Mouse (Mus musculus) ES-E14 (cell line): Measurements from ENCODE around the gene Ccar1. TPM values are rescaled to one million over a fixed set of nuclear protein-coding genes. Genes with fewer than 3 reads are reported as not detected.

ENCODE experiments used
- DNase-seq: peaks from one replicate; pipeline ENCODE4 v3.0.0-alpha.2; 2013; ENCODE audit warnings: low read depth, low spot score
- H3K27ac ChIP-seq: 2 replicates; pipeline ENCODE4 v1.5.1; 2012; ENCODE audit warnings: low read depth, mild to moderate bottlenecking, low read length, moderate library complexity, mixed read lengths; ENCODE audit not compliant: poor library complexity, insufficient read depth, severe bottlenecking
- H3K36me3 ChIP-seq: 2 replicates; pipeline ENCODE4 v1.6.1; 2012; ENCODE audit warnings: mild to moderate bottlenecking, low read length, moderate library complexity, mixed read lengths; ENCODE audit not compliant: control insufficient read depth, poor library complexity, insufficient read depth, severe bottlenecking
- H3K4me1 ChIP-seq, 2 experiments: fragments of 150-350 bp in 1 of 2; sonication (generic) in 1 of 2; 2 replicates each; pipeline ENCODE4 v1.6.1; 2012; ENCODE audit warnings: low read length in 2 of 2, mild to moderate bottlenecking in 1 of 2, mixed read lengths in 1 of 2; ENCODE audit not compliant: control insufficient read depth in 2 of 2, insufficient read depth in 2 of 2, poor library complexity in 1 of 2
- H3K4me3 ChIP-seq, 2 experiments: fragments of 150-350 bp in 1 of 2; sonication (generic) in 1 of 2; 2 replicates each; pipeline ENCODE4 v1.5.1; 2012; ENCODE audit warnings: low read length in 2 of 2, low read depth in 1 of 2, mild to moderate bottlenecking in 1 of 2, mixed read lengths in 1 of 2; ENCODE audit not compliant: insufficient read depth in 1 of 2, poor library complexity in 1 of 2, severe bottlenecking in 1 of 2
- H3K9ac ChIP-seq: 2 replicates; pipeline ENCODE4 v1.6.1; 2012; ENCODE audit warnings: low read depth, mild to moderate bottlenecking, low read length, mixed read lengths; ENCODE audit not compliant: poor library complexity, insufficient read depth, severe bottlenecking
- H3K9me3 ChIP-seq: fragments of 150-350 bp; sonication (generic); 2 replicates; pipeline ENCODE4 v1.6.1; 2012; ENCODE audit warnings: low read depth, mild to moderate bottlenecking, low read length; ENCODE audit not compliant: control insufficient read depth, insufficient read depth
- CHD2 ChIP-seq: IDR thresholded peaks from 2 replicates; pipeline ENCODE4 v1.6.1; 2014; ENCODE audit warnings: mild to moderate bottlenecking, low read depth, low read length, inconsistent platforms
- HCFC1 ChIP-seq: IDR thresholded peaks from 2 replicates; pipeline ENCODE4 v1.6.1; 2012; ENCODE audit warnings: low read length, inconsistent platforms, borderline replicate concordance; ENCODE audit not compliant: insufficient read depth
- MAFK ChIP-seq: IDR thresholded peaks from 2 replicates; pipeline ENCODE4 v1.6.1; 2014; ENCODE audit warnings: mild to moderate bottlenecking, low read depth, low read length, inconsistent platforms; ENCODE audit not compliant: insufficient read depth
- ZC3H11A ChIP-seq: IDR thresholded peaks from 2 replicates; pipeline ENCODE4 v1.6.1; 2012; ENCODE audit warnings: low read depth, mild to moderate bottlenecking, inconsistent platforms, low read length, borderline replicate concordance
- ZNF384 ChIP-seq: IDR thresholded peaks from 2 replicates; pipeline ENCODE4 v1.6.1; 2012; ENCODE audit warnings: low read depth, low read length, inconsistent platforms
- in situ Hi-C, 2 experiments: fragments of 600-800 bp; cut with MboI; formaldehyde crosslinking; loops; one replicate each; pipeline ENCODE4 v1.15.1; 2025; ENCODE audit warnings: low sequenced_read_pairs in 2 of 2, inconsistent platforms in 1 of 2; ENCODE audit not compliant: unreplicated experiment in 2 of 2
- total RNA-seq: library from RNA; depleted of rRNA; stranded (reverse); fragments of 300-350 nt; gene quantifications from 2 replicates; pipeline ENCODE4 v1.2.3, GENCODE M21; 2012

The Ccar1 gene
- total RNA-seq, 1 experiment: 70.9 TPM

- no peak overlapping the region for H3K4me3 ChIP-seq
- H3K9ac ChIP-seq: no peak overlapping the region
- peaks cover 3% of the 10 kb centered on the region; the same call in 1 of the 2 replicates for H3K36me3 ChIP-seq
- TF ChIP-seq CHD2: no peak
- DNase-seq: no peak
- H3K4me1 ChIP-seq: no peaks in the 10 kb centered on the region
- in situ Hi-C loops: no loop called here
- no peaks in the 10 kb centered on the region for H3K9me3 ChIP-seq
- H3K27ac ChIP-seq: no peak overlapping the region; the same call in 1 of the 2 replicates
Measured at GRCm38 (mm10) chr10:62808316-62808715, 16.2 kb upstream of the Ccar1 start.

GRCm38 (mm10) chr10:62804106-62804505 is 12.0 kb upstream of the Ccar1 start:
- H3K4me1 ChIP-seq: no peaks in the 10 kb centered on the region
- H3K9ac ChIP-seq: no peak overlapping the region
- H3K9me3 ChIP-seq: no peaks in the 10 kb centered on the region
- DNase-seq: peak; percentile 34
- no peaks in the 10 kb centered on the region; the same call in 1 of the 2 replicates for H3K36me3 ChIP-seq
- in situ Hi-C loops: no loop called here
- H3K4me3 ChIP-seq: no peak overlapping the region
- TF ChIP-seq ZNF384 (no peak), ZC3H11A (no peak), CHD2 (no peak), HCFC1 (no peak), MAFK (no peak)
- H3K27ac ChIP-seq: no peak overlapping the region

GRCm38 (mm10) chr10:62803296-62803695 is 11.2 kb upstream of the Ccar1 start:
- Histone ChIP-seq H3K27ac (no peak overlapping the region), H3K36me3 (no peaks in the 10 kb centered on the region; the same call in 1 of the 2 replicates), H3K9me3 (no peaks in the 10 kb centered on the region), H3K9ac (no peak overlapping the region), H3K4me3 (no peak overlapping the region), H3K4me1 (no peaks in the 10 kb centered on the region)
- TF ChIP-seq CHD2 (no peak), MAFK (no peak), HCFC1 (no peak), ZC3H11A (no peak), ZNF384 (no peak)
- DNase-seq: no peak
- in situ Hi-C loops: no loop called here

- TF ChIP-seq MAFK: no peak
- no peak overlapping the region for H3K4me3 ChIP-seq
- in situ Hi-C loops: no loop called here
- no peaks in the 10 kb centered on the region for H3K9me3 ChIP-seq
- no peak overlapping the region for H3K27ac ChIP-seq
- peaks cover 0 to 2% of the 10 kb centered on the region in 2 experiments; a peak in 1 of 4 replicates for H3K4me1 ChIP-seq
- peaks cover 3% of the 10 kb centered on the region for H3K36me3 ChIP-seq
- no peak for DNase-seq
- H3K9ac ChIP-seq: no peak overlapping the region
Measured at GRCm38 (mm10) chr10:62794221-62794620, 2.1 kb upstream of the Ccar1 start.

- H3K36me3 ChIP-seq: peaks cover 11% of the 10 kb centered on the region
Measured at GRCm38 (mm10) chr10:62793091-62793453, 986 bp upstream of the Ccar1 start.

More at GRCm38 (mm10) chr10:62793091-62793453, 986 bp upstream of the Ccar1 start:
- peak; percentile 42 for DNase-seq
- peaks cover 0 to 3% of the 10 kb centered on the region in 2 experiments; a peak in 1 of 4 replicates for H3K4me1 ChIP-seq
- no peaks in the 10 kb centered on the region for H3K9me3 ChIP-seq
- TF ChIP-seq HCFC1 (no peak), ZC3H11A (no peak), ZNF384 (no peak), MAFK (no peak), CHD2 (no peak)
- in situ Hi-C loops: no loop called here
- H3K27ac ChIP-seq: peak overlapping the region; percentile 95
- peak overlapping the region; percentile 98; the same call in 1 of the 2 replicates for H3K9ac ChIP-seq
- peak overlapping the region; percentile 95 to 96 for H3K4me3 ChIP-seq
